Mouse (Mus musculus) retina, postnatal 1 day (tissue): ENCODE measurements around the gene Cox15.

ENCODE experiments used
- DNase-seq: peaks from one replicate; pipeline ENCODE4 v3.0.0-alpha.2; 2012

Gene Cox15

GRCm38 (mm10) chr19:43760504-43760903, 7.7 kb upstream of the Cox15 start:
- peak; percentile 83 for DNase-seq

- no peak for DNase-seq
Measured at GRCm38 (mm10) chr19:43754872-43755271, 2.1 kb upstream of the Cox15 start.

- no peak for DNase-seq
Measured at GRCm38 (mm10) chr19:43754237-43754636, 1.4 kb upstream of the Cox15 start.

- DNase-seq, result no peak
Measured at GRCm38 (mm10) chr19:43753226-43753835, 531 bp upstream of the Cox15 start.

GRCm38 (mm10) chr19:43750008-43750407, 2.8 kb downstream of the Cox15 start:
- DNase-seq, result no peak

GRCm38 (mm10) chr19:43747877-43748276, 4.9 kb downstream of the Cox15 start:
- DNase-seq, result no peak

- DNase-seq, result no peak
Measured at GRCm38 (mm10) chr19:43745740-43746139, 7.1 kb downstream of the Cox15 start.

GRCm38 (mm10) chr19:43743401-43743800, 9.4 kb downstream of the Cox15 start:
- no peak for DNase-seq

GRCm38 (mm10) chr19:43738409-43738808, 14.4 kb downstream of the Cox15 start:
- DNase-seq, result no peak

- DNase-seq, result no peak
Measured at GRCm38 (mm10) chr19:43731157-43731556, 21.6 kb downstream of the Cox15 start.

GRCm38 (mm10) chr19:43730037-43730428, 22.8 kb downstream of the Cox15 start:
- DNase-seq, result peak; percentile 32

- peak; percentile 57 for DNase-seq
Measured at GRCm38 (mm10) chr19:43729296-43730036, 23.3 kb downstream of the Cox15 start.

- DNase-seq, result no peak
Measured at GRCm38 (mm10) chr19:43726510-43727146, 26.2 kb downstream of the Cox15 start.

- DNase-seq, result no peak
Measured at GRCm38 (mm10) chr19:43724821-43725220, 28.0 kb downstream of the Cox15 start.

- no peak for DNase-seq
Measured at GRCm38 (mm10) chr19:43724194-43724593, 28.6 kb downstream of the Cox15 start.

- DNase-seq, result no peak
Measured at GRCm38 (mm10) chr19:43723501-43723900, 29.3 kb downstream of the Cox15 start.

GRCm38 (mm10) chr19:43722891-43723290, 29.9 kb downstream of the Cox15 start:
- DNase-seq, result no peak

GRCm38 (mm10) chr19:43720061-43720460, 32.7 kb downstream of the Cox15 start:
- no peak for DNase-seq

GRCm38 (mm10) chr19:43711971-43712370, 40.8 kb downstream of the Cox15 start:
- no peak for DNase-seq

GRCm38 (mm10) chr19:43711159-43711916, 41.5 kb downstream of the Cox15 start:
- no peak for DNase-seq

GRCm38 (mm10) chr19:43709317-43709716, 43.5 kb downstream of the Cox15 start:
- DNase-seq, result no peak

- DNase-seq, result no peak
Measured at GRCm38 (mm10) chr19:43708206-43708605, 44.6 kb downstream of the Cox15 start.

- no peak for DNase-seq
Measured at GRCm38 (mm10) chr19:43704787-43705497, 47.9 kb downstream of the Cox15 start.
